Mouse (Mus musculus) intestine, postnatal 0 days (tissue): Measurements from ENCODE around the gene Clcn6. TPM values are rescaled to one million over a fixed set of nuclear protein-coding genes. Genes with fewer than 3 reads are reported as not detected.

Experiments
- ATAC-seq: fragments of 200-750 bp; cut with Nextera tagmentation; 2 replicates; pipeline ENCODE4 v1.8.0; 2017; ENCODE audit warnings: mild to moderate bottlenecking, moderate TSS enrichment, moderate library complexity
- H3K27ac ChIP-seq: fragments of 300-500 bp; sonication (generic); 2 replicates; pipeline ENCODE4 v1.5.1; 2014; ENCODE audit warnings: mild to moderate bottlenecking, low read depth, low read length, moderate library complexity
- H3K27me3 ChIP-seq: fragments of 300-500 bp; sonication (generic); replicated peaks from 2 replicates; pipeline ENCODE4 v1.6.1; 2014; ENCODE audit warnings: low read length, mixed read lengths; ENCODE audit not compliant: control insufficient read depth, insufficient read depth
- H3K36me3 ChIP-seq: fragments of 300-500 bp; sonication (generic); 2 replicates; pipeline ENCODE4 v1.6.1; 2014; ENCODE audit warnings: mild to moderate bottlenecking, moderate library complexity; ENCODE audit not compliant: control insufficient read depth, insufficient read depth
- H3K4me1 ChIP-seq: fragments of 300-500 bp; sonication (generic); replicated peaks from 2 replicates; pipeline ENCODE4 v1.6.1; 2014; ENCODE audit warnings: antibody characterized with exemption, low read length, mixed read lengths; ENCODE audit not compliant: control insufficient read depth, insufficient read depth
- H3K4me2 ChIP-seq: fragments of 300-500 bp; sonication (generic); replicated peaks from 2 replicates; pipeline ENCODE4 v1.6.1; 2014; ENCODE audit warnings: low read depth, mild to moderate bottlenecking, moderate library complexity
- H3K4me3 ChIP-seq: fragments of 300-500 bp; sonication (generic); 2 replicates; pipeline ENCODE4 v1.5.1; 2014; ENCODE audit warnings: low read depth, low read length
- H3K9ac ChIP-seq: fragments of 300-500 bp; sonication (generic); 2 replicates; pipeline ENCODE4 v1.6.1; 2014; ENCODE audit warnings: mild to moderate bottlenecking, low read depth, low read length
- H3K9me3 ChIP-seq: fragments of 300-500 bp; sonication (generic); 2 replicates; pipeline ENCODE4 v1.6.1; 2016; ENCODE audit warnings: mixed run types; ENCODE audit not compliant: control insufficient read depth
- CTCF ChIP-seq: sonication (generic); IDR thresholded peaks from 2 replicates; pipeline ENCODE4 v1.5.1; 2016; ENCODE audit warnings: low read depth, mild to moderate bottlenecking, control low read depth, antibody characterized with exemption, moderate library complexity
- WGBS: fragments of 180-500 bp; shearing (Covaris S2); extraction: QIAGEN DNeasy Blood & Tissue Kit; methylation state at CpG from one replicate; pipeline ENCODE4 v1.1.7; 2014; 5-methylcytosine and 5-hydroxymethylcytosine counted together
- polyA plus RNA-seq: library from polyadenylated mRNA; unstranded; fragments of >200 nt; fragmentation: Nextera tagmentation; extraction: Ambion mirVana; gene quantifications from 2 replicates; pipeline ENCODE4 v1.2.1, GENCODE M21; 2015

The Clcn6 gene
- polyA plus RNA-seq, 1 experiment from 2014 or later = 2.5 TPM

- 0 out of 2 replicates have a peak, but pooled peaks have one; percentile 13 for TF ChIP-seq CTCF
- Histone ChIP-seq H3K27ac (peak overlapping the region; percentile 62; the same call in 1 of the 2 replicates), H3K9me3 (no peaks in the 10 kb centered on the region), H3K9ac (peak overlapping the region; percentile 40; the same call in 1 of the 2 replicates), H3K27me3 (no peaks in the 10 kb centered on the region), H3K4me1 (peaks cover 15% of the 10 kb centered on the region; the same call in 1 of the 2 replicates), H3K36me3 (peaks cover 20% of the 10 kb centered on the region), H3K4me3 (peak overlapping the region; percentile 46), H3K4me2 (peak overlapping the region; percentile 92)
- ATAC-seq = no peak
- WGBS = 9% methylated on average over 16 of the region's 16 CpGs
These were observed 3.1 kb upstream of the Clcn6 start for GRCm38 (mm10) chr4:148041611-148042191.

- Histone ChIP-seq H3K4me1 (peaks cover 15% of the 10 kb centered on the region; the same call in 1 of the 2 replicates), H3K4me2 (peak overlapping the region; percentile 92), H3K36me3 (peaks cover 19% of the 10 kb centered on the region), H3K4me3 (peak overlapping the region; percentile 46), H3K27ac (peak overlapping the region; percentile 62), H3K9me3 (no peaks in the 10 kb centered on the region), H3K27me3 (no peaks in the 10 kb centered on the region), H3K9ac (peak overlapping the region; percentile 40; the same call in 1 of the 2 replicates)
- TF ChIP-seq CTCF = no peak
- under 1% methylated on average over 19 of the region's 19 CpGs for WGBS
- peak; percentile 39 for ATAC-seq
These were observed 2.5 kb upstream of the Clcn6 start for GRCm38 (mm10) chr4:148040933-148041610.

- Histone ChIP-seq H3K27ac (peak overlapping the region; percentile 43), H3K36me3 (peaks cover 12% of the 10 kb centered on the region), H3K4me1 (peaks cover 15% of the 10 kb centered on the region; the same call in 1 of the 2 replicates), H3K27me3 (no peaks in the 10 kb centered on the region), H3K9me3 (no peaks in the 10 kb centered on the region), H3K4me3 (peak overlapping the region; percentile 80), H3K4me2 (peak overlapping the region; percentile 92), H3K9ac (no peak overlapping the region)
- no peak for ATAC-seq
- no peak for TF ChIP-seq CTCF
- WGBS = 59% methylated on average over 15 of the region's 15 CpGs
These were observed 1.6 kb upstream of the Clcn6 start for GRCm38 (mm10) chr4:148040029-148040830.

GRCm38 (mm10) chr4:148039254-148040028 lies 820 bp upstream of the Clcn6 start:
- 14% methylated on average over 19 of the region's 19 CpGs for WGBS
- Histone ChIP-seq H3K4me2 (peak overlapping the region; percentile 92), H3K4me3 (peak overlapping the region; percentile 80), H3K9ac (peak overlapping the region; percentile 70), H3K27ac (peak overlapping the region; percentile 78), H3K4me1 (peaks cover 15% of the 10 kb centered on the region; the same call in 1 of the 2 replicates), H3K9me3 (no peaks in the 10 kb centered on the region), H3K36me3 (peaks cover 7% of the 10 kb centered on the region; the same call in 1 of the 2 replicates), H3K27me3 (no peaks in the 10 kb centered on the region)
- peak; percentile 0; the same call in 1 of the 2 replicates for ATAC-seq
- TF ChIP-seq CTCF = no peak

GRCm38 (mm10) chr4:148038079-148038599 lies 482 bp downstream of the Clcn6 start:
- no peak for ATAC-seq
- Histone ChIP-seq H3K4me3 (peak overlapping the region; percentile 80), H3K36me3 (no peaks in the 10 kb centered on the region), H3K27ac (peak overlapping the region; percentile 82), H3K9ac (peak overlapping the region; percentile 53), H3K9me3 (no peaks in the 10 kb centered on the region), H3K27me3 (no peaks in the 10 kb centered on the region), H3K4me1 (peaks cover 15% of the 10 kb centered on the region; the same call in 1 of the 2 replicates), H3K4me2 (peak overlapping the region; percentile 92)
- 6% methylated on average over 24 of the region's 26 CpGs for WGBS
- peak; percentile 17; the same call in 1 of the 2 replicates for TF ChIP-seq CTCF
